22 mouse cellular contexts compared by ENCODE assay signal in the genomic region with DNA sequence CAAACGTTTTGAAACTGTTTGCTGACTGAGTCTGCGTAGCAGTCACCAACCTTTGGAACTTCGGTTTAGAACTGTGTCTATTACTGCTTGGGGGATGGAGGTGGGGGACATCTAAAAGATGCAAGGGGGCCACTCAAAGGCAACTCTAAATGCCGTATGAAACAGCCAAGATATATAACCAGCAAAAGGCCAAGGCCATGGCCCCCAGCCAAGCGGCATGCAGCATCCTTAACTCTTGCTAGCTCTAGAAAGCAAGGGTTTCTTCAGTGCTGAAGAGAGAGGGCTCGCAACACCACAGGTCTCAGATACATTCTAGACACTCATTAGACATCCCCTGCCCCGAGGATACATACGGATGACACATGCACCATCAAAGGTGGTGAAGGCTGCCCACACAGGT. TPM values are rescaled to one million over a fixed set of nuclear protein-coding genes. Genes with fewer than 3 reads are reported as not detected.
DNase-seq lines count a peak whose midpoint lies in the region; ATAC-seq lines count a peak whose summit lies in the region.
"Had no signal": no experiment of that assay in that cellular context is flagged by ENCODE, and none has a peak within 500 bp of the region (broad histone marks: within the 10 kb centered on the region; RNA-seq: fewer than 3 reads in every experiment).

No protein-coding gene starts in this region.

- no peaks in the 10 kb centered on the region for H3K9me3 ChIP-seq in kidney, embryonic 15.5 days (replicated peaks)
- H3K9me3 ChIP-seq: embryonic facial prominence, embryonic 10.5 days; forebrain, embryonic 13.5 days; heart, embryonic 13.5 days; hindbrain, embryonic 12.5 days had no signal

- no peak for ATAC-seq in kidney, embryonic 15.5 days (replicated peaks; ENCODE audit: low FRiP score)
- ATAC-seq: activated CD4-positive, CD25-positive, alpha-beta regulatory T cell, adult 4 months; forebrain, embryonic 13.5 days; forebrain, postnatal 0 days; hindbrain, embryonic 16.5 days; inflammation-experienced regulatory T-cells, adult 6 months; intestine, postnatal 0 days; Patski had no signal

- H3K36me3 ChIP-seq in kidney, embryonic 15.5 days = peaks cover 15% of the 10 kb centered on the region; the same call in 1 of the 2 replicates
- H3K36me3 ChIP-seq: hindbrain, embryonic 12.5 days had no signal

- H3K27me3 ChIP-seq in kidney, embryonic 15.5 days = no peaks in the 10 kb centered on the region
- H3K27me3 ChIP-seq: CH12.LX; forebrain, embryonic 13.5 days; heart, embryonic 13.5 days; hindbrain, embryonic 12.5 days; Patski had no signal

- peaks cover 9% of the 10 kb centered on the region for H3K4me1 ChIP-seq in kidney, embryonic 15.5 days
- H3K4me1 ChIP-seq: hindbrain, embryonic 12.5 days had no signal

- H3K4me2 ChIP-seq in kidney, embryonic 15.5 days = no peak overlapping the region
- H3K4me2 ChIP-seq: forebrain, embryonic 13.5 days; heart, embryonic 13.5 days; hindbrain, embryonic 12.5 days had no signal

- no peak overlapping the region for H3K9ac ChIP-seq in kidney, embryonic 15.5 days
- H3K9ac ChIP-seq: forebrain, embryonic 13.5 days; forebrain, postnatal 0 days; heart, embryonic 13.5 days; hindbrain, embryonic 12.5 days had no signal

- peak; percentile 23 for DNase-seq in kidney, postnatal 10 days
- peak; percentile 80 for DNase-seq in testis, postnatal 10 days (ENCODE audit: low spot score)
- no peak for DNase-seq in testis, postnatal 14 days (ENCODE audit: low spot score)
- DNase-seq in adrenal gland, postnatal 10 days = peak; percentile 87
- peak; percentile 40 to 50 for DNase-seq in adrenal gland, postnatal 4 days (ENCODE audit: low spot score in 2 of 2)
- no peak for DNase-seq in urinary bladder, postnatal 36 days (ENCODE audit: low spot score in 2 of 2)
- no peak for DNase-seq in embryo, embryonic 11 days
- DNase-seq: cerebellum, adult 18-20 months; forebrain, postnatal 0 days; gastrocnemius, postnatal 14 days; heart, postnatal 4 days had no signal

- H3K4me3 ChIP-seq in kidney, embryonic 15.5 days (replicated peaks) = no peak overlapping the region
- H3K4me3 ChIP-seq: embryonic facial prominence, embryonic 10.5 days; forebrain, embryonic 13.5 days; heart, embryonic 13.5 days; hindbrain, embryonic 12.5 days had no signal

- H3K27ac ChIP-seq in kidney, embryonic 15.5 days = no peak overlapping the region
- H3K27ac ChIP-seq: embryonic facial prominence, embryonic 10.5 days; forebrain, embryonic 13.5 days; heart, embryonic 13.5 days; hindbrain, embryonic 12.5 days had no signal

- 78% methylated on average over 8 of the region's 8 CpGs for WGBS in kidney, embryonic 15.5 days

RNA-seq across cellular contexts. Expression of a gene that starts 6.4 kb away (rescaled TPM):
- polyA plus RNA-seq in kidney, embryonic 15.5 days (2015; fragmentation: Nextera tagmentation; extraction: Ambion mirVana) = 21.0 and 21.7 TPM in 2 replicates
- 10 to 100 TPM; 53.0 to 60.6 TPM for total RNA-seq in adrenal gland, postnatal 10 days (2021)
- 10 to 100 TPM; 61.9 to 63.6 TPM for total RNA-seq in adrenal gland, postnatal 4 days (2021)

Comparison
In these comparisons a context has a peak if more than half of its experiments do, and no peak if none do; other contexts are left out.
1. DNase-seq: peak in kidney, postnatal 10 days (single experiment), testis, postnatal 10 days (single experiment), adrenal gland, postnatal 10 days (single experiment) and adrenal gland, postnatal 4 days (2 of 2); none in testis, postnatal 14 days (single experiment), urinary bladder, postnatal 36 days (0 of 2) and embryo, embryonic 11 days (single experiment).